Mouse (Mus musculus) limb, embryonic 14.5 days (tissue): ENCODE measurements around the gene Cnn2. TPM values are rescaled to one million over a fixed set of nuclear protein-coding genes. Genes with fewer than 3 reads are reported as not detected.
A peak's percentile ranks its signal among the peaks of the same experiment; 100 is the strongest.

Experiments
- ATAC-seq: fragments of 200-750 bp; cut with Nextera tagmentation; 2 replicates; pipeline ENCODE4 v1.8.0; 2017; ENCODE audit warnings: low read depth, moderate number of reproducible peaks, moderate TSS enrichment; ENCODE audit not compliant: low FRiP score
- DNase-seq: peaks from one replicate; pipeline ENCODE4 v3.0.0-alpha.2; 2015; ENCODE audit warnings: low spot score
- H3K27ac ChIP-seq: fragments of 300-500 bp; sonication (generic); replicated peaks from 2 replicates; pipeline ENCODE4 v1.5.1; 2014; ENCODE audit warnings: low read depth, mild to moderate bottlenecking, low read length, moderate library complexity, mixed read lengths
- H3K27me3 ChIP-seq: fragments of 300-500 bp; sonication (generic); 2 replicates; pipeline ENCODE4 v1.6.1; 2014; ENCODE audit warnings: low read length, mixed read lengths; ENCODE audit not compliant: control insufficient read depth, insufficient read depth
- H3K36me3 ChIP-seq: fragments of 300-500 bp; sonication (generic); 2 replicates; pipeline ENCODE4 v1.6.1; 2014; ENCODE audit warnings: mild to moderate bottlenecking, low read length, moderate library complexity, mixed read lengths; ENCODE audit not compliant: control insufficient read depth, insufficient read depth
- H3K4me1 ChIP-seq: fragments of 300-500 bp; sonication (generic); 2 replicates; pipeline ENCODE4 v1.6.1; 2014; ENCODE audit warnings: antibody characterized with exemption, low read length, mixed read lengths; ENCODE audit not compliant: control insufficient read depth, insufficient read depth
- H3K4me2 ChIP-seq: fragments of 300-500 bp; sonication (generic); replicated peaks from 2 replicates; pipeline ENCODE4 v1.6.1; 2014; ENCODE audit warnings: low read depth, mild to moderate bottlenecking, low read length, moderate library complexity; ENCODE audit not compliant: severe bottlenecking
- H3K4me3 ChIP-seq: fragments of 300-500 bp; sonication (generic); replicated peaks from 2 replicates; pipeline ENCODE4 v1.5.1; 2014; ENCODE audit warnings: low read length
- H3K9ac ChIP-seq: fragments of 300-500 bp; sonication (generic); 2 replicates; pipeline ENCODE4 v1.6.1; 2014; ENCODE audit warnings: mild to moderate bottlenecking, low read depth, low read length, moderate library complexity; ENCODE audit not compliant: severe bottlenecking
- H3K9me3 ChIP-seq: fragments of 300-500 bp; sonication (generic); 2 replicates; pipeline ENCODE4 v1.6.1; 2016; ENCODE audit warnings: low read length; ENCODE audit not compliant: control insufficient read depth
- POLR2A ChIP-seq: fragments of 200-500 bp; IDR thresholded peaks from 2 replicates; pipeline ENCODE4 v1.8.0; 2012; ENCODE audit warnings: inconsistent platforms, mild to moderate bottlenecking, moderate library complexity, borderline replicate concordance; ENCODE audit not compliant: insufficient read depth, insufficient read length; ENCODE audit errors: extremely low read depth
- WGBS: fragments of 180-500 bp; shearing (Covaris S2); extraction: QIAGEN DNeasy Blood & Tissue Kit; methylation state at CpG from one replicate; pipeline ENCODE4 v1.1.7; 2014; 5-methylcytosine and 5-hydroxymethylcytosine counted together
- polyA plus RNA-seq, 2 experiments: library from polyadenylated mRNA; depleted of rRNA in 1 of 2; stranded (reverse) in 1 of 2; unstranded in 1 of 2; fragments of >200 nt; fragmentation: Nextera tagmentation in 1 of 2; extraction: Ambion mirVana in 1 of 2; gene quantifications; 2 replicates each; pipeline versions ENCODE4 v1.2.1 to v1.2.3; 2012 to 2014

Cnn2 gene
- polyA plus RNA-seq, 2 experiments, result 133 to 273 TPM

GRCm38 (mm10) chr10:79970415-79971182 lies 17.8 kb upstream of the Cnn2 start, which contains the start of gene Grin3b:
Gene Grin3b (plus strand): TSS chr10:79970715.
- H3K27me3 ChIP-seq, result no peaks in the 10 kb centered on the region
- DNase-seq, result no peak

GRCm38 (mm10) chr10:79971183-79971497 lies 17.2 kb upstream of the Cnn2 start:
- H3K9me3 ChIP-seq, result no peaks in the 10 kb centered on the region
- peak overlapping the region; percentile 63 for H3K9ac ChIP-seq
- TF ChIP-seq POLR2A, result no peak
- H3K4me1 ChIP-seq, result no peaks in the 10 kb centered on the region
- H3K27ac ChIP-seq, result no peak overlapping the region
- ATAC-seq, result peak; percentile 23; the same call in 1 of the 2 replicates
- no peaks in the 10 kb centered on the region for H3K27me3 ChIP-seq
- peaks cover 39% of the 10 kb centered on the region for H3K36me3 ChIP-seq
- H3K4me2 ChIP-seq, result peak overlapping the region; percentile 87
- peak overlapping the region; percentile 44 for H3K4me3 ChIP-seq
- DNase-seq, result peak; percentile 29
- WGBS, result 4% methylated on average over 21 of the region's 21 CpGs

More at GRCm38 (mm10) chr10:79970415-79971182, 17.8 kb upstream of the Cnn2 start, which contains the start of gene Grin3b:
- no peak for TF ChIP-seq POLR2A
- H3K4me3 ChIP-seq, result peak within 1 kb of the TSS; percentile 44
- no peaks in the 10 kb centered on the region for H3K9me3 ChIP-seq
- ATAC-seq, result peak; percentile 13; the same call in 1 of the 2 replicates
- peak within 1 kb of the TSS; percentile 87 for H3K4me2 ChIP-seq
- whole genome bisulfite sequencing, result 5% methylated on average over 42 of the region's 47 CpGs
- H3K36me3 ChIP-seq, result peaks cover 39% of the 10 kb centered on the region
- peak within 1 kb of the TSS; percentile 63 for H3K9ac ChIP-seq
- H3K4me1 ChIP-seq, result no peaks in the 10 kb centered on the region
- no peak within 1 kb of the TSS for H3K27ac ChIP-seq

GRCm38 (mm10) chr10:79972831-79973230 lies 15.6 kb upstream of the Cnn2 start:
- ATAC-seq, result no peak
- peaks cover 39% of the 10 kb centered on the region for H3K36me3 ChIP-seq
- no peak overlapping the region for H3K4me3 ChIP-seq
- H3K4me1 ChIP-seq, result no peaks in the 10 kb centered on the region
- no peak for TF ChIP-seq POLR2A
- H3K9me3 ChIP-seq, result no peaks in the 10 kb centered on the region
- 62% methylated on average over 13 of the region's 14 CpGs for WGBS
- H3K27ac ChIP-seq, result no peak overlapping the region
- no peak for DNase-seq
- H3K9ac ChIP-seq, result no peak overlapping the region
- no peak overlapping the region for H3K4me2 ChIP-seq
- H3K27me3 ChIP-seq, result no peaks in the 10 kb centered on the region

- WGBS, result 92% methylated on average over 21 of the region's 21 CpGs
- no peak for TF ChIP-seq POLR2A
These were observed 14.3 kb upstream of the Cnn2 start for GRCm38 (mm10) chr10:79974087-79974486.

GRCm38 (mm10) chr10:79974668-79975067 lies 13.7 kb upstream of the Cnn2 start:
- no peaks in the 10 kb centered on the region for H3K9me3 ChIP-seq
- TF ChIP-seq POLR2A, result no peak
- ATAC-seq (no peak), DNase-seq (no peak)
- H3K4me1 ChIP-seq, result no peaks in the 10 kb centered on the region
- H3K36me3 ChIP-seq, result peaks cover 50% of the 10 kb centered on the region
- H3K9ac ChIP-seq, result no peak overlapping the region
- no peak overlapping the region for H3K4me2 ChIP-seq
- H3K27ac ChIP-seq, result no peak overlapping the region
- no peaks in the 10 kb centered on the region for H3K27me3 ChIP-seq
- WGBS, result 83% methylated on average over 8 of the region's 8 CpGs
- no peak overlapping the region for H3K4me3 ChIP-seq

More at GRCm38 (mm10) chr10:79974087-79974486, 14.3 kb upstream of the Cnn2 start:
- Histone ChIP-seq H3K9ac (no peak overlapping the region), H3K4me2 (no peak overlapping the region), H3K4me3 (no peak overlapping the region), H3K36me3 (peaks cover 45% of the 10 kb centered on the region), H3K9me3 (no peaks in the 10 kb centered on the region), H3K27ac (no peak overlapping the region), H3K4me1 (no peaks in the 10 kb centered on the region), H3K27me3 (no peaks in the 10 kb centered on the region)
- DNase-seq (no peak), ATAC-seq (no peak)
